Mouse (Mus musculus): Measurements from ENCODE around the gene Slc25a25.

GRCm38 (mm10) chr2:32413936-32414335, 37.3 kb downstream of the Slc25a25 start:
- TF ChIP-seq GATA1 (IDR thresholded peaks at IDR 0.05; ENCODE audit: borderline replicate concordance, low read length) (no peak), FLI1 (IDR thresholded peaks at IDR 0.05; ENCODE audit: low read length) (no peak)

Data from megakaryocyte, embryonic 14.5 days (primary cell).